Mouse (Mus musculus) hindbrain, postnatal 0 days (tissue): ENCODE measurements at regions not wholly inside any gene's neighbourhood (a gene's known extent, or its start where the extent isn't known, plus 50 kb on each side); places are given as distances from the start of the nearest gene placed in this dataset.

Source experiments
- ATAC-seq: fragments of 200-750 bp; cut with Nextera tagmentation; 2 replicates; pipeline ENCODE4 v1.8.0; 2017; ENCODE audit warnings: mild to moderate bottlenecking, moderate TSS enrichment, moderate library complexity
- DNase-seq: peaks from one replicate; pipeline ENCODE4 v3.0.0-alpha.2; 2015; ENCODE audit warnings: low spot score
- H3K27ac ChIP-seq: fragments of 300-500 bp; sonication (generic); 2 replicates; pipeline ENCODE4 v1.5.1; 2014; ENCODE audit warnings: mild to moderate bottlenecking
- H3K27me3 ChIP-seq: fragments of 300-500 bp; sonication (generic); 2 replicates; pipeline ENCODE4 v1.6.1; 2014; ENCODE audit warnings: low read length, mixed read lengths; ENCODE audit not compliant: insufficient read depth
- H3K36me3 ChIP-seq: fragments of 300-500 bp; sonication (generic); 2 replicates; pipeline ENCODE4 v1.6.1; 2014; ENCODE audit warnings: low read length, mixed read lengths; ENCODE audit not compliant: insufficient read depth
- H3K4me1 ChIP-seq: fragments of 300-500 bp; sonication (generic); 2 replicates; pipeline ENCODE4 v1.6.1; 2014; ENCODE audit warnings: antibody characterized with exemption, low read length, mixed read lengths; ENCODE audit not compliant: insufficient read depth
- H3K4me2 ChIP-seq: fragments of 300-500 bp; sonication (generic); 2 replicates; pipeline ENCODE4 v1.6.1; 2014; ENCODE audit warnings: low read depth, mild to moderate bottlenecking, low read length, moderate library complexity, mixed read lengths
- H3K4me3 ChIP-seq: fragments of 300-500 bp; sonication (generic); 2 replicates; pipeline ENCODE4 v1.5.1; 2014; ENCODE audit warnings: low read length
- H3K9ac ChIP-seq: fragments of 300-500 bp; sonication (generic); replicated peaks from 2 replicates; pipeline ENCODE4 v1.6.1; 2014; ENCODE audit warnings: mild to moderate bottlenecking, low read length, moderate library complexity, mixed read lengths
- H3K9me3 ChIP-seq: fragments of 300-500 bp; sonication (generic); 2 replicates; pipeline ENCODE4 v1.6.1; 2016; ENCODE audit warnings: low read length, mixed read lengths
- CTCF ChIP-seq: IDR thresholded peaks from 2 replicates; pipeline ENCODE4 v1.5.1; 2016; ENCODE audit warnings: antibody characterized with exemption, control low read depth, low read depth
- WGBS: fragments of 180-500 bp; shearing (Covaris S2); extraction: QIAGEN DNeasy Blood & Tissue Kit; methylation state at CpG from one replicate; pipeline ENCODE4 v1.1.7; 2014; 5-methylcytosine and 5-hydroxymethylcytosine counted together

GRCm38 (mm10) chr13:107872574-107872973, 171.7 kb upstream of the Smim15 start:
- WGBS: 78% methylated on average over 8 of the region's 8 CpGs
- no peaks in the 10 kb centered on the region for H3K27me3 ChIP-seq
- H3K9ac ChIP-seq: no peak overlapping the region
- H3K27ac ChIP-seq: no peak overlapping the region
- no peaks in the 10 kb centered on the region for H3K4me1 ChIP-seq
- H3K9me3 ChIP-seq: no peaks in the 10 kb centered on the region
- DNase-seq (no peak), ATAC-seq (no peak)
- no peak overlapping the region for H3K4me3 ChIP-seq
- no peak for TF ChIP-seq CTCF
- no peak overlapping the region for H3K4me2 ChIP-seq
- no peaks in the 10 kb centered on the region for H3K36me3 ChIP-seq

DNA sequence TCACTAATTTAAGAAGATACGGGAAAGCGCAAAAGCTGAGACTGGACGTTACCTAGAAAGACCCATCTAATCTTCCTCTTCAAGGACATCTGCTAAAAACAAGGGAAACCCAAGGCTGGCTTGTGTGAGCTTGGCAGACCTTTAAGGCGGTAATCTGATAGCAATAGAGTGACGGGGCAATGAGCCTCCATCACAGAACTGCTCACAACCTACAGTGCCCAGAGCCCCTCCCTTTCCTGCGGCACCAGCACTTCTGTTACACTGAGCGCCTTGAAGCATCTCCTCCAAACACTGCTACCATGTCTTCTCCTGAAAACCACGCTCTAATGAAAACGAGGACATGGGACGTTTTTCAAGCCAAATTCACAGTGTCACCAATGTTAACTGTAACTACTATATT, 172.1 kb upstream of the Smim15 start:
- TF ChIP-seq CTCF: no peak
- DNase-seq (no peak), ATAC-seq (no peak)
- no peak overlapping the region for H3K9ac ChIP-seq
- H3K4me1 ChIP-seq: no peaks in the 10 kb centered on the region
- WGBS: 74% methylated on average over 10 of the region's 10 CpGs
- no peaks in the 10 kb centered on the region for H3K9me3 ChIP-seq
- H3K4me3 ChIP-seq: no peak overlapping the region
- no peak overlapping the region for H3K27ac ChIP-seq
- H3K27me3 ChIP-seq: no peaks in the 10 kb centered on the region
- no peaks in the 10 kb centered on the region for H3K36me3 ChIP-seq
- no peak overlapping the region for H3K4me2 ChIP-seq

GRCm38 (mm10) chr13:107868906-107869305, 175.3 kb upstream of the Smim15 start:
- Histone ChIP-seq H3K4me2 (no peak overlapping the region), H3K9ac (no peak overlapping the region), H3K9me3 (no peaks in the 10 kb centered on the region), H3K36me3 (no peaks in the 10 kb centered on the region), H3K27ac (no peak overlapping the region), H3K4me1 (no peaks in the 10 kb centered on the region), H3K4me3 (no peak overlapping the region), H3K27me3 (no peaks in the 10 kb centered on the region)
- DNase-seq (no peak), ATAC-seq (no peak)
- TF ChIP-seq CTCF: no peak
- WGBS: 85% methylated on average over 7 of the region's 7 CpGs

GRCm38 (mm10) chr13:107866825-107867224, 177.4 kb upstream of the Smim15 start:
- Histone ChIP-seq H3K4me3 (no peak overlapping the region), H3K4me1 (no peaks in the 10 kb centered on the region), H3K27me3 (no peaks in the 10 kb centered on the region), H3K9ac (no peak overlapping the region), H3K9me3 (no peaks in the 10 kb centered on the region), H3K27ac (no peak overlapping the region), H3K4me2 (no peak overlapping the region), H3K36me3 (no peaks in the 10 kb centered on the region)
- no peak for TF ChIP-seq CTCF
- ATAC-seq (no peak), DNase-seq (no peak)
- 89% methylated on average over 4 of the region's 4 CpGs for WGBS

DNA sequence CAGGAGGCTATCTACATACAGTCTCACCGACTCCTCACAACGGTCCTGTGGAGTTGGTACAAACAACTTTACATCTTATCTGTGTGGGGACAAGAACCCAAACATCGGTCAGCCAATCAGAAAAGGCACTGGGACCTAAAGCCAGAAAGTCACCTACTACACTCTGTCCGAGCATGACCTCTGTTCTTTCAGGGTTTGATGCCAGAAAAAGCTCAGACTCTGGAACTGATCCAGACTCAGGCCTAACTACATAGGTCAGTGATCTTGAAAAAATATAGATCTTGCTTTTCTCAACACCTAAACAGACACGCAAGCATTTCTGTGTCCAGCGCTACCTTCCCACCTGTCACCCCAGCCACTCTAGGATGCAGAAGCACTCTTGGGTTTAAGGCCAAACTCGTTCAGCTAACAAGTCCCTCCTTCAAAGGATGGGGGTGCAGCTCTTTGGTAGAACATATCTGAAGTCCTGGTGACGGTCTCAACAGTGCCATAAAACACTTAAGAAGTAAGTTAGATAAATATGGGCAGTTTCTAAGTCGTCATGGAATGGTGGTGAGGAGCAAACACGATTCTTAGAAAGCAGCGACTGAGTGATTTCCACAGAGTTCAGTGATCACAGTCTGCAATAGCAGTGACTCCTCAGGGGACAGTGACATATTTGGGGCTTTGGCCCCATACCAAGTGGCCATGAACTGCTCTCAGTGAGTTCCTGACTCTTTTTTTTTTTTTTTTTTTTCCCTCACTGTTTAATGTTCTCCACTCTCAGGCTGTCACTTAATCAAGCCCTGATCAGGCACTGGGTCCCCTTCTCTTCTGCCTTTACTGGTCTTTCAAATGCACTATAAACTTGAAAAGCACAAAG, 181.2 kb upstream of the Smim15 start:
- Histone ChIP-seq H3K9ac (no peak overlapping the region), H3K9me3 (no peaks in the 10 kb centered on the region), H3K36me3 (no peaks in the 10 kb centered on the region), H3K27me3 (no peaks in the 10 kb centered on the region), H3K4me1 (no peaks in the 10 kb centered on the region), H3K4me2 (no peak overlapping the region), H3K27ac (no peak overlapping the region), H3K4me3 (no peak overlapping the region)
- 75% methylated on average over 11 of the region's 11 CpGs for WGBS
- no peak for DNase-seq
- TF ChIP-seq CTCF: no peak
- ATAC-seq: no peak

- Histone ChIP-seq H3K27ac (no peak overlapping the region), H3K9me3 (no peaks in the 10 kb centered on the region), H3K27me3 (no peaks in the 10 kb centered on the region), H3K9ac (no peak overlapping the region), H3K4me3 (no peak overlapping the region), H3K4me2 (no peak overlapping the region), H3K4me1 (peaks cover under 1% of the 10 kb centered on the region; the same call in 1 of the 2 replicates), H3K36me3 (no peaks in the 10 kb centered on the region)
- 67% methylated on average over 17 of the region's 17 CpGs for WGBS
- DNase-seq (peak; percentile 29), ATAC-seq (peak; percentile 47; the same call in 1 of the 2 replicates)
- no peak for TF ChIP-seq CTCF
These were observed 182.7 kb upstream of the Smim15 start for GRCm38 (mm10) chr13:107861384-107862134.
